Comparison of ENCODE assay signal across 15 mouse cellular contexts in genomic region chr7:129810565-129810964, GRCm38 (mm10).
A peak's percentile ranks its signal among the peaks of the same experiment; 100 is the strongest.
DNase-seq lines count a peak whose midpoint lies in the region; ATAC-seq and TF ChIP-seq lines count a peak whose summit lies in the region.
"Had no signal": no experiment of that assay in that cellular context is flagged by ENCODE, and none has a peak within 500 bp of the region (broad histone marks: within the 10 kb centered on the region; RNA-seq: fewer than 3 reads in every experiment).

No protein-coding gene starts in this region.

- H3K36me3 ChIP-seq in heart, embryonic 13.5 days: no peaks in the 10 kb centered on the region
- H3K36me3 ChIP-seq in kidney, postnatal 0 days (ENCODE audit: insufficient read depth, low read length): no peaks in the 10 kb centered on the region
- no peaks in the 10 kb centered on the region for H3K36me3 ChIP-seq in embryonic facial prominence, embryonic 13.5 days
- no peaks in the 10 kb centered on the region for H3K36me3 ChIP-seq in stomach, embryonic 15.5 days
- H3K36me3 ChIP-seq: liver, embryonic 13.5 days; neural tube, embryonic 13.5 days had no signal

- H3K9ac ChIP-seq in heart, embryonic 13.5 days: no peak overlapping the region
- no peak overlapping the region for H3K9ac ChIP-seq in kidney, postnatal 0 days (ENCODE audit: low read depth, low read length)
- H3K9ac ChIP-seq in embryonic facial prominence, embryonic 13.5 days: no peak overlapping the region
- no peak overlapping the region for H3K9ac ChIP-seq in stomach, embryonic 15.5 days
- H3K9ac ChIP-seq: forebrain, postnatal 0 days; liver, embryonic 13.5 days; neural tube, embryonic 13.5 days had no signal

- no peaks in the 10 kb centered on the region for H3K9me3 ChIP-seq in heart, embryonic 13.5 days
- H3K9me3 ChIP-seq in kidney, postnatal 0 days (replicated peaks; ENCODE audit: low read length): no peaks in the 10 kb centered on the region
- no peaks in the 10 kb centered on the region for H3K9me3 ChIP-seq in embryonic facial prominence, embryonic 13.5 days
- no peaks in the 10 kb centered on the region for H3K9me3 ChIP-seq in stomach, embryonic 15.5 days
- H3K9me3 ChIP-seq: liver, embryonic 13.5 days; neural tube, embryonic 13.5 days had no signal

- H3K27me3 ChIP-seq in heart, embryonic 13.5 days (replicated peaks): no peaks in the 10 kb centered on the region
- no peaks in the 10 kb centered on the region for H3K27me3 ChIP-seq in kidney, postnatal 0 days (ENCODE audit: insufficient read depth, low read length)
- H3K27me3 ChIP-seq in embryonic facial prominence, embryonic 13.5 days: no peaks in the 10 kb centered on the region
- H3K27me3 ChIP-seq in stomach, embryonic 15.5 days (replicated peaks): no peaks in the 10 kb centered on the region
- H3K27me3 ChIP-seq: liver, embryonic 13.5 days; neural tube, embryonic 13.5 days had no signal

- no peak overlapping the region for H3K4me3 ChIP-seq in heart, embryonic 13.5 days
- no peak overlapping the region for H3K4me3 ChIP-seq in kidney, postnatal 0 days (replicated peaks; ENCODE audit: low read depth, low read length)
- H3K4me3 ChIP-seq in embryonic facial prominence, embryonic 13.5 days: no peak overlapping the region
- no peak overlapping the region for H3K4me3 ChIP-seq in stomach, embryonic 15.5 days (replicated peaks)
- H3K4me3 ChIP-seq: gastrocnemius, adult 2 months; liver, embryonic 13.5 days; neural tube, embryonic 13.5 days had no signal

- H3K27ac ChIP-seq in heart, embryonic 13.5 days (replicated peaks): peak overlapping the region; percentile 65
- no peak overlapping the region for H3K27ac ChIP-seq in kidney, postnatal 0 days
- peak overlapping the region; percentile 49 for H3K27ac ChIP-seq in embryonic facial prominence, embryonic 13.5 days
- H3K27ac ChIP-seq in stomach, embryonic 15.5 days: peak overlapping the region; percentile 78
- H3K27ac ChIP-seq: gastrocnemius, adult 2 months; liver, embryonic 13.5 days; neural tube, embryonic 13.5 days had no signal

- H3K4me2 ChIP-seq in heart, embryonic 13.5 days: no peak overlapping the region
- H3K4me2 ChIP-seq in kidney, postnatal 0 days (ENCODE audit: low read length): no peak overlapping the region
- H3K4me2 ChIP-seq in embryonic facial prominence, embryonic 13.5 days: no peak overlapping the region
- H3K4me2 ChIP-seq in stomach, embryonic 15.5 days: no peak overlapping the region
- H3K4me2 ChIP-seq: liver, embryonic 13.5 days; neural tube, embryonic 13.5 days had no signal

- ATAC-seq in heart, embryonic 13.5 days (ENCODE audit: extremely low read depth, insufficient number of reproducible peaks, low FRiP score, low TSS enrichment): no peak
- ATAC-seq in kidney, postnatal 0 days (replicated peaks; ENCODE audit: low FRiP score, low read depth): no peak
- ATAC-seq in embryonic facial prominence, embryonic 13.5 days (ENCODE audit: insufficient number of reproducible peaks, insufficient read depth, low FRiP score, low TSS enrichment, low read depth): no peak
- 0 out of 2 replicates have a peak, but pooled peaks have one; percentile 27 for ATAC-seq in stomach, embryonic 15.5 days (ENCODE audit: insufficient read depth, low FRiP score, low read depth)
- ATAC-seq: forebrain, postnatal 0 days had no signal

- intact Hi-C loops in heart, postnatal 36 days (cut with DNase I): no loop called here

- no peak for TF ChIP-seq CTCF in kidney, postnatal 0 days (IDR thresholded peaks at IDR 0.05; ENCODE audit: low read depth)

- DNase-seq in heart, postnatal 36 days: no peak
- DNase-seq in kidney, postnatal 0 days (ENCODE audit: low spot score): peak; percentile 62
- no peak for DNase-seq in kidney, adult 9 months
- DNase-seq in right cerebral cortex, postnatal 4 days: no peak
- DNase-seq: adrenal gland, adult 8-10 months; gastrocnemius, adult 2 months; heart, adult 11 months; kidney, postnatal 36 days; liver, embryonic 13.5 days; thymus, postnatal 4 days had no signal

- peaks cover 16% of the 10 kb centered on the region for H3K4me1 ChIP-seq in heart, embryonic 13.5 days
- H3K4me1 ChIP-seq in kidney, postnatal 0 days (replicated peaks; ENCODE audit: insufficient read depth, low read length): peaks cover 7% of the 10 kb centered on the region; the same call in 1 of the 2 replicates
- peaks cover 16% of the 10 kb centered on the region; the same call in 1 of the 2 replicates for H3K4me1 ChIP-seq in embryonic facial prominence, embryonic 13.5 days
- no peaks in the 10 kb centered on the region for H3K4me1 ChIP-seq in stomach, embryonic 15.5 days
- H3K4me1 ChIP-seq: liver, embryonic 13.5 days; neural tube, embryonic 13.5 days had no signal

- WGBS in heart, embryonic 13.5 days: 60% methylated on average over 4 of the region's 4 CpGs
- WGBS in kidney, postnatal 0 days: 20% methylated on average over 4 of the region's 4 CpGs
- 65% methylated on average over 4 of the region's 4 CpGs for WGBS in embryonic facial prominence, embryonic 13.5 days
- WGBS in stomach, embryonic 15.5 days: 36% methylated on average over 4 of the region's 4 CpGs
